Comparison of ENCODE assay signal across 8 mouse cellular contexts in genomic region chr14:118088437-118089207, GRCm38 (mm10). TPM values are rescaled to one million over a fixed set of nuclear protein-coding genes. Genes with fewer than 3 reads are reported as not detected.
DNase-seq lines count a peak whose midpoint lies in the region; ATAC-seq and TF ChIP-seq lines count a peak whose summit lies in the region.

No protein-coding gene starts in this region.

- DNase-seq in kidney, postnatal 0 days (ENCODE audit: low spot score), result peak; percentile 42
- DNase-seq in kidney, postnatal 10 days, result no peak
- peak; percentile 34 for DNase-seq in c-Kit-positive CD71-negative TER-119-negative erythroid progenitor cells, embryonic 14.5 days (ENCODE audit: low read depth)
- peak; percentile 45 for DNase-seq in liver, embryonic 13.5 days
- no peak for DNase-seq in gastrocnemius, postnatal 10 days
- DNase-seq in left cerebral cortex, postnatal 4 days, result no peak

- H3K4me2 ChIP-seq in kidney, postnatal 0 days (ENCODE audit: low read length), result peak overlapping the region; percentile 68
- peak overlapping the region; percentile 72 for H3K4me2 ChIP-seq in heart, embryonic 13.5 days
- H3K4me2 ChIP-seq in liver, embryonic 13.5 days, result peak overlapping the region; percentile 82
- H3K4me2 ChIP-seq in neural tube, embryonic 13.5 days, result peak overlapping the region; percentile 57

- peak; percentile 63; the same call in 1 of the 2 replicates for ATAC-seq in kidney, postnatal 0 days (replicated peaks; ENCODE audit: low FRiP score, low read depth)
- no peak for ATAC-seq in heart, embryonic 13.5 days (ENCODE audit: extremely low read depth, insufficient number of reproducible peaks, low FRiP score, low TSS enrichment)
- peak; percentile 77 for ATAC-seq in liver, embryonic 13.5 days (ENCODE audit: low read depth)
- peak; percentile 60 for ATAC-seq in neural tube, embryonic 13.5 days (ENCODE audit: low read depth)

- no peaks in the 10 kb centered on the region for H3K4me1 ChIP-seq in kidney, postnatal 0 days (replicated peaks; ENCODE audit: insufficient read depth, low read length)
- peaks cover 9% of the 10 kb centered on the region for H3K4me1 ChIP-seq in heart, embryonic 13.5 days
- peaks cover 14% of the 10 kb centered on the region for H3K4me1 ChIP-seq in liver, embryonic 13.5 days (replicated peaks)
- peaks cover 12% of the 10 kb centered on the region for H3K4me1 ChIP-seq in neural tube, embryonic 13.5 days (replicated peaks)

- peak overlapping the region; percentile 58 for H3K9ac ChIP-seq in kidney, postnatal 0 days (ENCODE audit: low read depth, low read length)
- H3K9ac ChIP-seq in heart, embryonic 13.5 days, result peak overlapping the region; percentile 83
- H3K9ac ChIP-seq in liver, embryonic 13.5 days, result peak overlapping the region; percentile 73
- peak overlapping the region; percentile 73 for H3K9ac ChIP-seq in neural tube, embryonic 13.5 days

- H3K27me3 ChIP-seq in kidney, postnatal 0 days (ENCODE audit: insufficient read depth, low read length), result no peaks in the 10 kb centered on the region
- H3K27me3 ChIP-seq in heart, embryonic 13.5 days (replicated peaks), result peaks cover 19% of the 10 kb centered on the region
- no peaks in the 10 kb centered on the region for H3K27me3 ChIP-seq in liver, embryonic 13.5 days
- H3K27me3 ChIP-seq in neural tube, embryonic 13.5 days, result no peaks in the 10 kb centered on the region

- TF ChIP-seq CTCF in kidney, postnatal 0 days (IDR thresholded peaks at IDR 0.05; ENCODE audit: low read depth), result no peak

- no peaks in the 10 kb centered on the region for H3K36me3 ChIP-seq in kidney, postnatal 0 days (ENCODE audit: insufficient read depth, low read length)
- no peaks in the 10 kb centered on the region for H3K36me3 ChIP-seq in heart, embryonic 13.5 days
- H3K36me3 ChIP-seq in liver, embryonic 13.5 days, result no peaks in the 10 kb centered on the region
- no peaks in the 10 kb centered on the region for H3K36me3 ChIP-seq in neural tube, embryonic 13.5 days

- 9% methylated on average over 22 of the region's 22 CpGs for WGBS in kidney, postnatal 0 days
- 15% methylated on average over 22 of the region's 22 CpGs for WGBS in heart, embryonic 13.5 days
- WGBS in liver, embryonic 13.5 days (ENCODE audit: insufficient replicate concordance), result 13% methylated on average over 22 of the region's 22 CpGs
- WGBS in neural tube, embryonic 13.5 days, result 5% methylated on average over 22 of the region's 22 CpGs

- no peaks in the 10 kb centered on the region for H3K9me3 ChIP-seq in kidney, postnatal 0 days (replicated peaks; ENCODE audit: low read length)
- no peaks in the 10 kb centered on the region for H3K9me3 ChIP-seq in heart, embryonic 13.5 days
- H3K9me3 ChIP-seq in liver, embryonic 13.5 days (replicated peaks), result no peaks in the 10 kb centered on the region
- H3K9me3 ChIP-seq in neural tube, embryonic 13.5 days, result no peaks in the 10 kb centered on the region

- intact Hi-C loops in left cerebral cortex, postnatal 4 days (cut with DNase I), result no loop called here

- peak overlapping the region; percentile 78 for H3K27ac ChIP-seq in kidney, postnatal 0 days
- H3K27ac ChIP-seq in heart, embryonic 13.5 days (replicated peaks), result peak overlapping the region; percentile 46; the same call in 1 of the 2 replicates
- 0 out of 2 replicates have a peak overlapping the region, but pooled peaks have one; percentile 27 for H3K27ac ChIP-seq in liver, embryonic 13.5 days
- H3K27ac ChIP-seq in neural tube, embryonic 13.5 days (replicated peaks), result peak overlapping the region; percentile 73

- peak overlapping the region; percentile 73 for H3K4me3 ChIP-seq in kidney, postnatal 0 days (replicated peaks; ENCODE audit: low read depth, low read length)
- H3K4me3 ChIP-seq in heart, embryonic 13.5 days, result peak overlapping the region; percentile 80
- H3K4me3 ChIP-seq in liver, embryonic 13.5 days (replicated peaks), result peak overlapping the region; percentile 72
- H3K4me3 ChIP-seq in neural tube, embryonic 13.5 days, result peak overlapping the region; percentile 55

RNA-seq across cellular contexts. Expression of gene Dct, which starts 36.6 kb away (rescaled TPM):
- polyA plus RNA-seq in kidney, postnatal 0 days (2015; fragmentation: Nextera tagmentation; extraction: Ambion mirVana), result 0.37 and 0.45 TPM in 2 replicates
- polyA plus RNA-seq in heart, embryonic 13.5 days (2015; fragmentation: Nextera tagmentation; extraction: Ambion mirVana), result 1.9 and 2.3 TPM in 2 replicates
- 0.32 and 0.38 TPM in 2 replicates for polyA plus RNA-seq in liver, embryonic 13.5 days (2015; fragmentation: Nextera tagmentation; extraction: Ambion mirVana)
- 0.50 and 1.2 TPM in 2 replicates for polyA plus RNA-seq in neural tube, embryonic 13.5 days (2015; fragmentation: Nextera tagmentation; extraction: Ambion mirVana)
- total RNA-seq in gastrocnemius, postnatal 10 days (2021), result 1 to 10 TPM; 1.3 to 2.0 TPM
- total RNA-seq in left cerebral cortex, postnatal 4 days (2021), result 1 to 10 TPM in 1 of 2 experiments, not detected in 1; 1.1 TPM

RNA-seq across cellular contexts. Expression of gene Tgds, which starts 43.9 kb away (rescaled TPM):
- 31.6 and 34.0 TPM in 2 replicates for polyA plus RNA-seq in kidney, postnatal 0 days (2015; fragmentation: Nextera tagmentation; extraction: Ambion mirVana)
- 29.2 and 30.1 TPM in 2 replicates for polyA plus RNA-seq in heart, embryonic 13.5 days (2015; fragmentation: Nextera tagmentation; extraction: Ambion mirVana)
- polyA plus RNA-seq in liver, embryonic 13.5 days (2015; fragmentation: Nextera tagmentation; extraction: Ambion mirVana), result 17.9 and 20.2 TPM in 2 replicates
- 20.2 and 24.5 TPM in 2 replicates for polyA plus RNA-seq in neural tube, embryonic 13.5 days (2015; fragmentation: Nextera tagmentation; extraction: Ambion mirVana)
- total RNA-seq in gastrocnemius, postnatal 10 days (2021), result 10 to 100 TPM in 1 of 2 experiments, 1 to 10 TPM in 1; 9.7 to 12.6 TPM
- total RNA-seq in left cerebral cortex, postnatal 4 days (2021), result 10 to 100 TPM in 1 of 2 experiments, 1 to 10 TPM in 1; 7.9 to 10.3 TPM

RNA-seq across cellular contexts. Expression of gene Gpr180, which starts 48.3 kb away (rescaled TPM):
- polyA plus RNA-seq in kidney, postnatal 0 days (2015; fragmentation: Nextera tagmentation; extraction: Ambion mirVana), result 51.1 and 52.8 TPM in 2 replicates
- 40.5 and 41.9 TPM in 2 replicates for polyA plus RNA-seq in heart, embryonic 13.5 days (2015; fragmentation: Nextera tagmentation; extraction: Ambion mirVana)
- polyA plus RNA-seq in liver, embryonic 13.5 days (2015; fragmentation: Nextera tagmentation; extraction: Ambion mirVana), result 13.8 and 14.7 TPM in 2 replicates
- polyA plus RNA-seq in neural tube, embryonic 13.5 days (2015; fragmentation: Nextera tagmentation; extraction: Ambion mirVana), result 41.8 and 42.0 TPM in 2 replicates
- total RNA-seq in gastrocnemius, postnatal 10 days (2021), result 10 to 100 TPM; 33.2 TPM
- total RNA-seq in left cerebral cortex, postnatal 4 days (2021), result 10 to 100 TPM; 24.5 to 27.2 TPM

Comparison
In these comparisons a context has a peak if more than half of its experiments do, and no peak if none do; other contexts are left out.
1. DNase-seq: peak in kidney, postnatal 0 days (single experiment), c-Kit-positive CD71-negative TER-119-negative erythroid progenitor cells, embryonic 14.5 days (single experiment) and liver, embryonic 13.5 days (single experiment); none in kidney, postnatal 10 days (single experiment), gastrocnemius, postnatal 10 days (single experiment) and left cerebral cortex, postnatal 4 days (single experiment).
2. H3K27ac ChIP-seq: peak in every context shown above with its lines; median percentile 78 in kidney, postnatal 0 days; 73 in neural tube, embryonic 13.5 days; 46 in heart, embryonic 13.5 days; 27 in liver, embryonic 13.5 days.
3. Peak in every context shown above with its lines, with median percentiles within 50 percentile points of each other: H3K4me2 ChIP-seq, H3K4me3 ChIP-seq and H3K9ac ChIP-seq.